Mouse (Mus musculus) heart, postnatal 0 days (tissue): ENCODE measurements around the gene Emc10. TPM values are rescaled to one million over a fixed set of nuclear protein-coding genes. Genes with fewer than 3 reads are reported as not detected.
A peak's percentile ranks its signal among the peaks of the same experiment; 100 is the strongest.

ENCODE experiments used
- ATAC-seq: fragments of 200-750 bp; cut with Nextera tagmentation; 2 replicates; pipeline ENCODE4 v1.8.0; 2017; ENCODE audit warnings: low read depth, moderate number of reproducible peaks, moderate library complexity; ENCODE audit not compliant: insufficient read depth
- DNase-seq: peaks from one replicate; pipeline ENCODE4 v3.0.0-alpha.2; 2016; ENCODE audit warnings: low spot score
- H3K27ac ChIP-seq: fragments of 300-500 bp; sonication (generic); 2 replicates; pipeline ENCODE4 v1.5.1; 2014; ENCODE audit warnings: low read depth, mild to moderate bottlenecking
- H3K27me3 ChIP-seq: fragments of 300-500 bp; sonication (generic); 2 replicates; pipeline ENCODE4 v1.6.1; 2014; ENCODE audit warnings: low read length, mixed read lengths; ENCODE audit not compliant: control insufficient read depth, insufficient read depth
- H3K36me3 ChIP-seq: fragments of 300-500 bp; sonication (generic); replicated peaks from 2 replicates; pipeline ENCODE4 v1.6.1; 2014; ENCODE audit warnings: low read length, mixed read lengths; ENCODE audit not compliant: control insufficient read depth, insufficient read depth
- H3K4me1 ChIP-seq: fragments of 300-500 bp; sonication (generic); 2 replicates; pipeline ENCODE4 v1.6.1; 2014; ENCODE audit warnings: antibody characterized with exemption; ENCODE audit not compliant: control insufficient read depth, insufficient read depth
- H3K4me2 ChIP-seq: fragments of 300-500 bp; sonication (generic); 2 replicates; pipeline ENCODE4 v1.6.1; 2014; ENCODE audit warnings: low read depth, mild to moderate bottlenecking, low read length, moderate library complexity
- H3K4me3 ChIP-seq: fragments of 300-500 bp; sonication (generic); 2 replicates; pipeline ENCODE4 v1.5.1; 2014; ENCODE audit warnings: low read depth, low read length
- H3K9ac ChIP-seq: fragments of 300-500 bp; sonication (generic); replicated peaks from 2 replicates; pipeline ENCODE4 v1.6.1; 2014; ENCODE audit warnings: low read depth, low read length, mixed read lengths
- H3K9me3 ChIP-seq: fragments of 300-500 bp; sonication (generic); replicated peaks from 2 replicates; pipeline ENCODE4 v1.6.1; 2016; ENCODE audit warnings: low read length; ENCODE audit not compliant: control insufficient read depth
- CTCF ChIP-seq: IDR thresholded peaks from 2 replicates; pipeline ENCODE4 v1.5.1; 2016; ENCODE audit warnings: antibody characterized with exemption, control low read depth, low read depth
- EP300 ChIP-seq: IDR thresholded peaks from 2 replicates; pipeline ENCODE4 v1.6.1; 2016; ENCODE audit warnings: antibody characterized with exemption, low read depth
- WGBS: fragments of 180-500 bp; shearing (Covaris S2); extraction: QIAGEN DNeasy Blood & Tissue Kit; methylation state at CpG from one replicate; pipeline ENCODE4 v1.1.7; 2014; 5-methylcytosine and 5-hydroxymethylcytosine counted together
- polyA plus RNA-seq: library from polyadenylated mRNA; unstranded; fragments of >200 nt; fragmentation: Nextera tagmentation; extraction: Ambion mirVana; gene quantifications from 2 replicates; pipeline ENCODE4 v1.2.1, GENCODE M21; 2015
- total RNA-seq: library from RNA; depleted of rRNA; stranded (reverse); fragments of >200 nt; gene quantifications from 2 replicates; pipeline ENCODE4 v1.2.3, GENCODE M21; 2014; ENCODE audit warnings: low replicate concordance

The Emc10 gene
- total and polyA plus RNA-seq, 2 experiments from 2014 or later: 67.0 to 212 TPM

GRCm38 (mm10) chr7:44537009-44537408 lies 40.7 kb upstream of the Emc10 start:
- ATAC-seq: no peak
- no peak overlapping the region for H3K9ac ChIP-seq
- H3K36me3 ChIP-seq: peaks cover 63% of the 10 kb centered on the region

DNA sequence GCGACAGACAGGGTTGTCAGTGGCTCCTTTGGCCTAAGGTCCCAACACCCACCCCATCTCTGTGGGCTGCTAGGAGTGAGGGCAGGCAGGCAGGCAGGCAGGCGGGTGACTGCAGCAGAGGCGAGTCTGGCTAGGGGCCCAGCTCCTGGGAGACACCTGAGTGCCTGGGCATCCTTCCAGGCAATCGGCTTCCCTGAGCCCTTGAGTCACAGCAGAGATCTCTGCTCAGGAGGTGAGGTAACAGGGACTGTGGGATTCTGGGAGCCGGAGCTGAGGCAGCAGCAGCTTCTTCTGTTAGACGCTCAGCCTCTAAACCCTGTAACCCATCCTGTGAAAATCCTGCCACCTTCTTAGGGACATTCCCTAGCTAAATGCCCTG lies 40.2 kb upstream of the Emc10 start:
- TF ChIP-seq CTCF: no peak
- TF ChIP-seq EP300: no peak
- no peaks in the 10 kb centered on the region for H3K27me3 ChIP-seq
- H3K36me3 ChIP-seq: peaks cover 60% of the 10 kb centered on the region
- no peak overlapping the region for H3K4me3 ChIP-seq
- H3K27ac ChIP-seq: no peak overlapping the region
- H3K9me3 ChIP-seq: no peaks in the 10 kb centered on the region
- WGBS: 44% methylated on average over 6 of the region's 6 CpGs
- no peak overlapping the region for H3K9ac ChIP-seq
- no peak overlapping the region for H3K4me2 ChIP-seq
- 0 out of 2 replicates have a peak, but pooled peaks cover 3% of the 10 kb centered on the region for H3K4me1 ChIP-seq
- peak; percentile 27 for DNase-seq
- ATAC-seq: peak; percentile 24; the same call in 1 of the 2 replicates

More at GRCm38 (mm10) chr7:44537009-44537408, 40.7 kb upstream of the Emc10 start:
- WGBS: 47% methylated on average over 7 of the region's 7 CpGs
- Histone ChIP-seq H3K9me3 (no peaks in the 10 kb centered on the region), H3K27ac (no peak overlapping the region), H3K4me3 (no peak overlapping the region), H3K4me1 (0 out of 2 replicates have a peak, but pooled peaks cover 3% of the 10 kb centered on the region), H3K27me3 (no peaks in the 10 kb centered on the region), H3K4me2 (no peak overlapping the region)
- DNase-seq: no peak
- TF ChIP-seq CTCF (no peak), EP300 (no peak)

DNA sequence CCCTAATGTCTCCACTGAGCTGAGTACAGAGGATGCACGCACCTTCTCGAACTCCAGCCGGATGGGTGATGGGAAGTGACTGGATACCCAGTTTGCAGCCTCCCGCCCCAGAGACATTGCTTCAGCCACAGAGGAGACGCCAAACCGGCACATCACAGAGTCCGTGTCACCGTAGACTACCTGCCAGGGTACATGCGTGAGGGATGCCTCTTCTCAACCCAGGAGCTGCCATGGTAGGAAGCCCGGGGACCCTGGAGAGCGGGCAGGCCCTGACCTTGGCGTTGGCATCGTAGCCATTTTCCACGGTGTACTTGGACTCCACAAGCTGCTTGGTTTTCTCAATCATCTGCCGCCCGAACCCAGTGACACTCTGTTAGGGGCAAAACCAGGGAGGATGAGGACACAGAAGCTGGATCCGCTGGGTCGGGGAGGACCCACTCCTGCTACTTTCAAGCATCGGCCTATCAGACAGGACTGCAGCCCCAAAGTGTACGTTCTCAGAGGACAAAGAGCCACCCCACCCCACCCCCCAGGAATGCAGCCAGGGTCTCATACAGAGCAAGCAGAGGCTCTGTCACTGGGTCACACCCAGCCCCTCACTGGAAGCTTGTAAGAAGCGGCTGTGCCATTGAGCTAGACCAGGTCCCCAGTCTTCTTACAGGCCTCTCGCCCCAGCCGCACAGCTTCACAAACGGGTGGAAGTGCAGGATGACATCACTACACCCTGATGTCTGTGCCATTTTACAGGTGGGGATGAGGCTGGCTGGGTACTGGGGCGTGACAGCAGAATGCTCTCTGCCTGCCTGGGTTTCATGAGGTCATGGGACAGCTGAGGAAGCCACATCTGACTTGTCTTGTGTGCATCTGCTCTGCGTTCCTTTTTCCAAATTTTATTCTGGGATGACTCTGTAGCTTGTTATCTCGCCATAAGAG lies 39.6 kb upstream of the Emc10 start:
- H3K36me3 ChIP-seq: peaks cover 53% of the 10 kb centered on the region
- no peaks in the 10 kb centered on the region for H3K9me3 ChIP-seq
- H3K9ac ChIP-seq: no peak overlapping the region
- 0 out of 2 replicates have a peak, but pooled peaks cover 3% of the 10 kb centered on the region for H3K4me1 ChIP-seq
- TF ChIP-seq EP300 (no peak), CTCF (no peak)
- no peak overlapping the region for H3K4me2 ChIP-seq
- H3K27me3 ChIP-seq: no peaks in the 10 kb centered on the region
- DNase-seq: no peak
- WGBS: 87% methylated on average over 27 of the region's 27 CpGs
- H3K4me3 ChIP-seq: no peak overlapping the region
- no peak for ATAC-seq
- H3K27ac ChIP-seq: no peak overlapping the region

GRCm38 (mm10) chr7:44534656-44535441 lies 38.5 kb upstream of the Emc10 start:
- Histone ChIP-seq H3K9ac (no peak overlapping the region), H3K27ac (no peak overlapping the region), H3K4me3 (no peak overlapping the region), H3K36me3 (peaks cover 42% of the 10 kb centered on the region), H3K4me1 (0 out of 2 replicates have a peak, but pooled peaks cover 3% of the 10 kb centered on the region), H3K4me2 (no peak overlapping the region), H3K9me3 (no peaks in the 10 kb centered on the region), H3K27me3 (no peaks in the 10 kb centered on the region)
- TF ChIP-seq CTCF (no peak), EP300 (no peak)
- no peak for ATAC-seq
- 90% methylated on average over 19 of the region's 19 CpGs for WGBS
- DNase-seq: no peak

GRCm38 (mm10) chr7:44534242-44534641 lies 37.9 kb upstream of the Emc10 start:
- 81% methylated on average over 13 of the region's 13 CpGs for WGBS
- no peak overlapping the region for H3K4me3 ChIP-seq
- no peaks in the 10 kb centered on the region for H3K9me3 ChIP-seq
- H3K4me1 ChIP-seq: 0 out of 2 replicates have a peak, but pooled peaks cover 3% of the 10 kb centered on the region
- no peak for DNase-seq
- H3K4me2 ChIP-seq: no peak overlapping the region
- no peak overlapping the region for H3K9ac ChIP-seq
- peaks cover 37% of the 10 kb centered on the region for H3K36me3 ChIP-seq
- ATAC-seq: no peak
- no peak overlapping the region for H3K27ac ChIP-seq
- H3K27me3 ChIP-seq: no peaks in the 10 kb centered on the region
- no peak for TF ChIP-seq CTCF
- no peak for TF ChIP-seq EP300
